Mouse (Mus musculus): ENCODE results near the gene Dok5. TPM values are rescaled to one million over a fixed set of nuclear protein-coding genes. Genes with fewer than 3 reads are reported as not detected.

Gene Dok5
- polyA plus RNA-seq (2012; rRNA removed) = 9.0 and 11.1 TPM in 2 replicates

DNA sequence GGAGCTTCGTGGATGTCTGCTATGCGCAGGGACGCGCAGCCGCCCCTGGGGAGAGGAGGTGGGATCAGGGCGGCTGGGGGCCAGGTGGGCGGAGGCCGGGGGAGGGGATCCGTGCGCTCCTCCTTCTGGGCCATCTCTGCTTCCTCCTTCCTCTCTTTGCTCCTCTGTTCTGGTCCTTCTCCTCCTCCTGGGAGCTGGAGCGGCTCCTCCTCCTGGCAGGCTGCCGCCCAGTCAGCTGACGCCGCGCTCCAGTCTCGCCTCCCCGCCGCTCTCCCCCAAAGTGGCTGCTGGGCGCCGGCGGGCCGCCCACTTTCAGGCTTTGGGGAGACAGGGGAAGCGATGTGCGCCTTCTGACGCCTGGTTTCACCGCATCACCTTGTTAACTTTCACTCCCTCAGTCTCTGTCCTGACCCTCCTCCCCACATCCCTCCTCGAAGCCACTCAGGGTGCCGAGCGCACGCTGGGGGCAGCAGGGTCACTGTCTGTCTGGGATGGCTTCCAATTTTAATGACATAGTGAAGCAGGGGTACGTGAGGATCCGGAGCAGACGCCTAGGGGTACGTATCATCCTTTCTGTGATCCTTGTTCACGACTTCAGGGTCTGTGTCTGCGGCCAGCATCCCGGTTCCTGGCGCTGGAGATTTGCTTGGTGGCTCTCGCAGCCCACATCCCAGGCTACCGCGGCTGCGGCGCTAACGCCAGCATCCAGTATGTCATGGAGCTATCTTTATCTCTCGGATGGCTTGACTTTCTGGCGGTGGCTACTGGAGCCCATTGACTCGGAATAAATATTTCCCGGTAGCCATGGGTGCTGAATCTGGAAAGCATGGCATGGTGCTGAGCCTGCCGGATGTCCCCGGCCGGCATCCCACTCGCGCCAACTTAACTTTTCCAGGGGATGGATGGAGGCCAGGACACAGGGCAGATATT is at the start of gene Dok5:
TSS of gene Dok5 (plus strand) at position 176 of the 930 bp plus-strand sequence.

Other genes with a start within 250 kb of the Dok5 start
- gene Pfdn4, start 235.4 kb upstream of the Dok5 start, polyA plus RNA-seq (2012; rRNA removed) = 63.4 and 65.1 TPM in 2 replicates
- gene Cyp24a1, start 234.7 kb upstream of the Dok5 start, polyA plus RNA-seq (2012; rRNA removed) = 0.04 TPM in 2 replicates
- gene 4930470P17Rik, start 129.8 kb upstream of the Dok5 start, polyA plus RNA-seq (2012; rRNA removed) = not detected in 2 replicates